Mouse (Mus musculus) spleen, embryonic (tissue): ENCODE measurements around the gene Lsm3.

Experiments used
- CTCF ChIA-PET: fragments of 350-600 bp; sonication (Branson Sonifier 250); formaldehyde crosslinking; loops from one replicate; lab custom pipeline; 2022; lab: Charles Lee

Gene Lsm3

GRCm38 (mm10) chr6:91515545-91516449 is at the start of gene Lsm3, which contains the start of gene Xpc:
Lsm3 (plus strand) TSS chr6:91515928.
Xpc (minus strand) TSS chr6:91515888.
- CTCF ChIA-PET = no interaction called here

- CTCF ChIA-PET = no interaction called here
Measured at GRCm38 (mm10) chr6:91467106-91467505, 48.6 kb upstream of the Lsm3 start.

GRCm38 (mm10) chr6:91470712-91471111 is 45.0 kb upstream of the Lsm3 start:
- CTCF ChIA-PET = no interaction called here

- CTCF ChIA-PET = interaction anchor here (0.6 kb wide), 1 partner anchor 346 kb away, joined by 7 read pairs; no protein-coding TSS in a partner anchor
Measured at GRCm38 (mm10) chr6:91471427-91471826, 44.3 kb upstream of the Lsm3 start.

- CTCF ChIA-PET = no interaction called here
Measured at GRCm38 (mm10) chr6:91472319-91472718, 43.4 kb upstream of the Lsm3 start.

- CTCF ChIA-PET = no interaction called here
Measured at GRCm38 (mm10) chr6:91472868-91473804, 42.6 kb upstream of the Lsm3 start, which contains the start of the genes Chchd4 and Tmem43. Chchd4 (minus strand) TSS chr6:91473546. Tmem43 (plus strand) TSS chr6:91473703.

- CTCF ChIA-PET = no interaction called here
Measured at GRCm38 (mm10) chr6:91473805-91474440, 41.8 kb upstream of the Lsm3 start.

GRCm38 (mm10) chr6:91474441-91475190 is 41.1 kb upstream of the Lsm3 start:
- CTCF ChIA-PET = no interaction called here

GRCm38 (mm10) chr6:91476541-91476940 is 39.2 kb upstream of the Lsm3 start:
- CTCF ChIA-PET = no interaction called here

- CTCF ChIA-PET = no interaction called here
Measured at GRCm38 (mm10) chr6:91483371-91483770, 32.4 kb upstream of the Lsm3 start.

GRCm38 (mm10) chr6:91486736-91487453 is 28.8 kb upstream of the Lsm3 start:
- CTCF ChIA-PET = no interaction called here

GRCm38 (mm10) chr6:91488496-91489212 is 27.1 kb upstream of the Lsm3 start:
- CTCF ChIA-PET = no interaction called here

- CTCF ChIA-PET = no interaction called here
Measured at GRCm38 (mm10) chr6:91489872-91490271, 25.9 kb upstream of the Lsm3 start.

GRCm38 (mm10) chr6:91491004-91491403 is 24.7 kb upstream of the Lsm3 start:
- CTCF ChIA-PET = interaction anchor here (0.5 kb wide), 1 partner anchor 23 kb away, joined by 6 read pairs; no protein-coding TSS in a partner anchor

GRCm38 (mm10) chr6:91493053-91493452 is 22.7 kb upstream of the Lsm3 start:
- CTCF ChIA-PET = no interaction called here

- CTCF ChIA-PET = no interaction called here
Measured at GRCm38 (mm10) chr6:91494526-91494925, 21.2 kb upstream of the Lsm3 start.

- CTCF ChIA-PET = no interaction called here
Measured at GRCm38 (mm10) chr6:91503302-91503701, 12.4 kb upstream of the Lsm3 start.

GRCm38 (mm10) chr6:91506036-91506435 is 9.7 kb upstream of the Lsm3 start:
- CTCF ChIA-PET = no interaction called here

- CTCF ChIA-PET = no interaction called here
Measured at GRCm38 (mm10) chr6:91508041-91508440, 7.7 kb upstream of the Lsm3 start.
